Mouse (Mus musculus): ENCODE data around the gene Pfdn4. TPM values are rescaled to one million over a fixed set of nuclear protein-coding genes. Genes with fewer than 3 reads are reported as not detected.
"Not testable (repeated sequence)": the region's sequence is repeated elsewhere in the genome, so short reads cannot be mapped to it uniquely, and the experiment has no call there.

Pfdn4 gene
- total RNA-seq (2021) = 10 to 100 TPM; 32.1 TPM

- no peak for DNase-seq (ENCODE audit: extremely low spot score in 1 of 2, low spot score in 1 of 2)
Observed at GRCm38 (mm10) chr2:170496154-170496930, at the start of gene Pfdn4. Gene Pfdn4, plus strand, starts transcription at chr2:170496428.

DNA sequence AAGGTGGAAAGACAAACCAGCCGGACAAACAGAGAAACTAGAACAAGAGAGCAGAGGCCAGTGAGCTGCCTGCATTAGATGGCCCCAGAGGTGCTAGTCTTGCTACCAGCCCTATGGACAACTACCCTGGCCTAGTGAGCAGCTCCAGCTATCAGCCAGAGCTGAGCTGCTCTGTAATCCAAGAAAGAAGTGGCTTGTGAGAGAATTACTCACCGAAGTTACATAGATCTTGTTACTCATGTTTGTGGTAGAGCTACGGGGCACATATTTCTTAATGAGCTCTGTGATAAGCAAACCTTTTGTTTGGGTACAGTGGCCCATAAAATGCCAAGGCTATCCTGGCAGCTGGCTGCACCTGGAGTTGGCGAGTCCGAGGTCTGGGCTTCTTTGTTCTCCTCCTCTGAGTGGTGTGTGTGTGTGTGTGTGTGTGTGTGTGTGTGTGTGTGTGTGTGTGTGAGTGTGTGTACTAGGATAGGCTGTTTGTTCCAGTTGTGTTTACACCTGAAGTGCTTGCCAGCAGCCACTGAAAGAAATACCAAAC lies 49.3 kb upstream of the Pfdn4 start:
- no peak for DNase-seq (ENCODE audit: extremely low spot score in 1 of 2, low spot score in 1 of 2)

- no peak for DNase-seq (ENCODE audit: extremely low spot score in 1 of 2, low spot score in 1 of 2)
Observed at GRCm38 (mm10) chr2:170447651-170448050, 48.6 kb upstream of the Pfdn4 start.

DNA sequence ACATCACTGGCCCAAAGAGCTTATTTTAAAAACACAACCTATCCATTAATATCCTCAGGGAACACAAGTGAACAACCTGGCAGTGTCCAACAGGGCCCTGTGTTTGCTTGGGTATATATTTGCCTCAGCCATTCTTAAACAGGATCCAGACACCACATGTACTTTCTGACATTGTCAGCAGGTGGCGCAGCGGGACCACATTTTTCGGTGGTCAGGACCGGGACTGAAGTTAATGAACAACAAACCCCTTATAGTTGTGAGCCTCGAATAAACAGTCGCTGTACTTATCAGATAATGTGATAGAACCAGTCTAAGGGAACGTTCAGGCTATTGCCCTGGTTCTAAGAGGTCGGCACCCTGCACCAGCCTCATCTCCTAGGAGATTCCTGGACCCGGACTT lies 45.3 kb upstream of the Pfdn4 start:
- DNase-seq (ENCODE audit: extremely low spot score in 1 of 2, low spot score in 1 of 2) = peak; percentile 69 to 79

DNA sequence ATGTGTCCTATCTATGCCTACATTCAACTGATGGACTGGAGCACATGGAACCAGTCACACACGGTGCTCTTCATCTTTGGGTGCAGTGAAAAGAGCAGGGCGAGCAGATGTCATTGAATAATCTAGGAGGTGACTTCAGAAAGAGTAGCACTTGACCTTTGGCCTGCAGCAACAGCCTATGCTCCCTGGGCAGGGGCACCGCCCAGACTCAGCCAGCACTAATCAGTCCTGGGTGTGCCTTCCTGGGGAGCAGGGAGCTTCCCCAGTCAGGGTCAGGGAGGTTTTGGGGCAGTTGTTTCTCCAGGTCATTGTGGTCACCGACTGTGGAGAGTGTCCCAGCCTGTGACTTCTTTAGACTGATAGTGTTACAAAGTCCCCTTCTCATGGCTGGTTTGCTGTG lies 42.4 kb upstream of the Pfdn4 start:
- not testable (repeated sequence) for DNase-seq (ENCODE audit: extremely low spot score in 1 of 2, low spot score in 1 of 2)

DNA sequence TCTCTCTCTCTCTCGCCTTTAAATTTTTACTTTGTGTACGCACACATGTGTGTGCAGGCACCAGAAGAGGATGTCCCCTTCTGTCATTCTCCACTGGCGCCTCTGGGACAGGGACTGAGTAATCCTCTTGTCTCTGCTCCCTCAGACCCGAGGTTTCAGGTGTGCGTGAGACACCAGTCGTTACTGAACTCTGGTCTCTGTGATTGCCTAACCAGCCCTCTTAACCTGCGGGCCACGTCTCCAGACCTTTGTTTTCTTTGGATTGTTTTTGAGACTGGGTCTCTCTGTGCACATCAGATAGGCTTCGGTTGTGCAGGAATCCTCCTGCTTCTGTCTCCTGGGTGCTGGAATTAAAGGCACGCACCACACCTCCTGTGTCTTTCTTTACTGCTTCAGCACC lies 37.0 kb upstream of the Pfdn4 start:
- no peak for DNase-seq (ENCODE audit: extremely low spot score in 1 of 2, low spot score in 1 of 2)

DNA sequence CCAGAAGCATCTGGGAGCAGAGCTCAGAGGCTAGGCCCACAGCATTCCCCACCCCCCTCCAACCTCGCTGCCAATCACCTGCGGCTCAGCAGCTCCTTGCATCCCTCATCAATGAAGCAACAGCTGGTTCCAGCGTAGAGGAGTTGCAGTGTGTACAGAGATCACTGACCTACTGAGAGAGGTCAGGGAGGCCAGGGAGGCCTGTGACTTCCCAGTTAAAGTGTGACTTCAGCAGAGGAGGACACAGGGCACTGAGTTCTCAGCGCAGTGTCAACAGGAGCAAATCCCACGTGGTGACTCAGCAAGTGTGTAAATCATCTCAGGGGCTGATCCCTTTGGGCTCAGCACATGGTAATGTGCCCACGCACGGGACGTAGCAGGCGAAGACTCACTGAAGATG lies 36.4 kb upstream of the Pfdn4 start:
- no peak for DNase-seq (ENCODE audit: extremely low spot score in 1 of 2, low spot score in 1 of 2)

DNA sequence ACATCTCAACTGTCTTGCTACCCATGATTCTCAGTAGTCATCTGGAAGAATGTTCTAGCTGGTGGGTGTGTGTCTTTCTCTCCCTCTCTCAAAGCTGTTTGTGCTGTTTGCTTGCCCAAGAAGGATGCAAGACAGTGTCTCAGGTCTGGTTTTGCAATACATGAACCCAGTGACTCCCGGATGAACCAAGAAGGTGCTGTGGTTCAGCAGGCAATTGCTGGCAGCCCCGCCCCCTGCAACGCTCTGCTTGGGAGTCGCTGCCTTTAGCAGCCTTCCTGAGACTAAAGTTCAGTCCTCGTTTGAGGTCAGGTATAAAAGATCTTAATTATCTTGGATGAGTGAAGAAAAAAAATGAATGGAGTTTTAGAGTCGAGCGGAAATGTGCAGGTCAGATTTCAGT lies 34.6 kb upstream of the Pfdn4 start:
- no peak for DNase-seq (ENCODE audit: extremely low spot score in 1 of 2, low spot score in 1 of 2)

DNA sequence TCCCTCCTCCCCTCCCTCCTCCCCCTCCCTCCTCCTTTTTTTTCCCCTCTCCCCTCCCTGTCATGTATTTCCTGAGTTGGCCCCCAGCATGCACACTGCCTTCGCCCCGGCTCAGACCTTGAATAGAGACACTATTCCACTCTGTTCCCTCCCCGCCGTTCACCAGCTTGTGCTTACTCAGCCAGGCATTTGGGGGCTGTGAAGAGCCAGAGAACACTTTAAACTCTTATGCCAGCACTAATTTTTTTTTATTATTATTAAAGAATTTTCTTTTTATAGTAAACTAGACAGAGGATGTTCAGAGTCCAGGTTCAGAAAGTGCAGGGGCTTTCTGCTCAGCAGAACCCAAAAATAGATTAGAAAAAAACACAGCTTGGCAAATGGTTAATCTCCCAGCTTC lies 31.4 kb upstream of the Pfdn4 start:
- no peak for DNase-seq (ENCODE audit: extremely low spot score in 1 of 2, low spot score in 1 of 2)

DNA sequence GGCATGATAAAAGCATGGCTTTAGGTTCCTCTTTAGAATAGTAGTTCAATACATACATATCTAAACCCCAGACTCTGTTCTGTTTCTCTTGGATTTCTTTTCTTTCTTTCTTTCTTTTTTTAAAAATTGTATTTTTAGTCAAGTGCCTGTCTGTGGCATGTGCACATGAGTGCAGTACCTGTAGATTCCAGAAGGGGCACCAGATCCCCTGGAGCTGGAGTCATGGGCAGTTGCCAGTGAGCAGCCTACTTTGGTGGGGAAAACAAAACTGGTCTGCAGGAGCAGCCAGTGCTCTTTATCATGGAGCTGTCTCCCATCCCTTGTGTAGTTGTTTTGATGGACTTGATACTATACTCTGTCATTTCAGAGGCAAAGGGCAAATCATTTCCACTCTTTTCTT lies 28.2 kb upstream of the Pfdn4 start:
- peak in 1 of 2 experiments; percentile 16 for DNase-seq (ENCODE audit: extremely low spot score in 1 of 2, low spot score in 1 of 2)

GRCm38 (mm10) chr2:170469616-170470308 lies 26.5 kb upstream of the Pfdn4 start:
- DNase-seq (ENCODE audit: extremely low spot score in 1 of 2, low spot score in 1 of 2) = peak; percentile 17 to 43

- no peak for DNase-seq (ENCODE audit: extremely low spot score in 1 of 2, low spot score in 1 of 2)
Observed at GRCm38 (mm10) chr2:170470591-170470990, 25.6 kb upstream of the Pfdn4 start.

DNA sequence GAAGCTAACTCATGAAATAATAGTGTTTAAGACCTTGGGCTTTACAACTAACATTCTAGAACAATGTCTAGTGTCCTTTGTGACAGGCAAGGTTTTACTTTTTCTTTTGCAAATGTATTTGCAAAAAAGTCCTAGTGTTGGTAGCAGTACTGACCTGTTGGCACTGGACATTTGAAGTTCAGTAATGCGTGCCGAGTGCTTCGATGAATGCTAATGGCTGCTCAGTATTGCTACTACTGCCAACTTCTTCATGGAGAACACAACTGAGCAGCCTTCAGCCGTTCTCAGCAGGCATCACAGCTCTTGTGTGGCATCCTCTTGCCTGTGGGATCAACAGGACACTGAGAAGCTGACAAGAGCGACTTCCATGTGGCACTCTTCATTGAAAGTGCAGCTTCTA lies 22.1 kb upstream of the Pfdn4 start:
- no peak for DNase-seq (ENCODE audit: extremely low spot score in 1 of 2, low spot score in 1 of 2)

DNA sequence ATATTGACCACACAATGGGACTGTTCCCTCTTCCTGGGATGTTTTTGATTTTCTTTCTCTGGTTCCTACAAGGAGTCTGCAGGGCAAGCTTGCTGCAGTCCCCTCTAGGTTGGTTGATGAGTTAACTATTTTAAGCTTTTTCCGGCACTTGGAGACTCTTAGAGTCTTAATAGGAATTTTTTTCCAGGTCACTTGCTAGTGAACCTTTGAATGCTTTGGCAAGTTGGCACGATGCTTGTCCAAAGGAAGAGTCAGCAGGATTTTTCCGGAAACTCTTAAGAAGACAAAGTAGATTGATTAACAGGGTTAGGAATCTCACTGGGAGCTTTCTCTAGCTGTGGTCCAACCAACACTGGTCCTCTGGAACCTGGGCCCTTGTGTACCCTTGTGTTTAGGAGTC lies 21.1 kb upstream of the Pfdn4 start:
- no peak for DNase-seq (ENCODE audit: extremely low spot score in 1 of 2, low spot score in 1 of 2)

DNA sequence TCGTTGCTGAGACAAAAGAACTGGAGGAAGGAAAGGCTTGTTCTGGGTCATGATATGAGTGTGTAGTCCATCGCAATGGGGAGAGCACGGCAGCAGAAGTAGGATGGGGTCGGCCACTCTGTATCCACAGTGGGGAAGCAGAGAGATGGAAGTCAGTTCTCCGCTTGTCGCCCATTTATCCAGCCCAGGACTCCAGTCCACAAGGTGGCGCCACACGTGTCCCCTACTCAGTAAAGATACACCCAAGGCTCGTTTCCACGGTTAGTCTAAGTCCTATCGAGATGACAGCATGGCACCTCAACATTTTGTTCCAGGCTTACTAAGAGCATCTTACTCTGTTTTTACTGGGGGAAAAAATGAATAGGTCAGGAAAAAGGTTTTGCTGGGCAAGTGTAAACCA lies 20.0 kb upstream of the Pfdn4 start:
- no peak for DNase-seq (ENCODE audit: extremely low spot score in 1 of 2, low spot score in 1 of 2)

DNA sequence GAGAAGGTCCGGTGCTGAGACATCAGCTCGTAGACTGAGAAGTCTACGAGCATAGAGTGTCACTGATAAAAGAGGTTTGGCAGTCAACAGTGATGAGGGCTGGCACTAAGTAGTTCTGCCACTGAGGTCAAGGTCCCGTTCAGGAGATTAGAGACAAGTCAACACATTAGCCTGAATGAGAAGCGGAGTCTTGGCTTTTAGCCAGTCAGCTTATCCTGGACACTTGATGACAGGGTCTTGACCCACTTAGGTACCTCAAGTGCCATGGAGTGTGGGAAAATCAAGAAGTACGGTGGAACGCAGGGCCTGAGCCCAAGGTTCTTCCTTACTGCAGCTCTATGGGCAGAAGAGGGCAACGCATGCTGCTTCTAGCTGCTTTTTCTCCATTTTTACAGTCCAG lies 19.6 kb upstream of the Pfdn4 start:
- DNase-seq (ENCODE audit: extremely low spot score in 1 of 2, low spot score in 1 of 2) = no peak

- no peak for DNase-seq (ENCODE audit: extremely low spot score in 1 of 2, low spot score in 1 of 2)
Observed at GRCm38 (mm10) chr2:170482019-170482540, 14.1 kb upstream of the Pfdn4 start.

DNA sequence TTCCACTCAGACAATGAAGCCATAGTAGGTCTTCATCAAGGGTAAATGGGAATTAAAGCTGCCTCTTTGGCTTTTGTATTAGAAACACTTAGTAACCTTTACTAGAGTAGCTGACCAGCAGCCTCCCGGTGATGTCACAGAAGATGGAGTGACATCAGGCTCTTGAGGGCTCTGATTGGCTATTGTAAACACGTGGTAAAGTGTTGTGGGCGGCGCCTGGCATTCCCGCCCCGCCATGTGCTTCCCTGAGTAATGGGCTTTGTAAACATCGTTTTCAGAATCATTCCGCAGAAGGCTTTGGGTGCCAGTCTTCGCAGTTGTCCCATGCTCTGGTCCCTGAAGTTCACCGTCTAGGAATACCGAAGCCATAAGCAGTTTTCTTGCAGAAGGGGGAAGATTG lies 12.3 kb upstream of the Pfdn4 start:
- DNase-seq (ENCODE audit: extremely low spot score in 1 of 2, low spot score in 1 of 2) = no peak

DNA sequence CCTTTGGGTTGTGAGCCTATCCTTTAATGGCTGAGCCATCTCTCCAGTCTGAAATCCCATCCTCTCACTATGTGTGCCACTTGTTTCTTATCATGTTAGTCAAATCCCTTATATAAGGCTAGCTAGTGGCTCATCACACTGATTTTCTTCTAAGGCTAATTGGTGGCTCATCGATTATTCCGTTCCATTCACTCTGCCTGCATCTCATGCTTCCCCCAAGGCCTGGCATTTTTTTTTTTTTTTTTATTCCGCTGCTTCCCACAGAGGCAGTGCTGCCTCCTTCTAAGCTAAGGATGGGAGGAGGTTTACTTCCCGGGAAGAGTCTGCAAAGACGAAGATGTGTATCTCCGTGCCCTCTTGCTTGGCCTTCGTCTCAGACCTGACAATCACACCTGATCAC lies 9.0 kb upstream of the Pfdn4 start:
- no peak for DNase-seq (ENCODE audit: extremely low spot score in 1 of 2, low spot score in 1 of 2)

DNA sequence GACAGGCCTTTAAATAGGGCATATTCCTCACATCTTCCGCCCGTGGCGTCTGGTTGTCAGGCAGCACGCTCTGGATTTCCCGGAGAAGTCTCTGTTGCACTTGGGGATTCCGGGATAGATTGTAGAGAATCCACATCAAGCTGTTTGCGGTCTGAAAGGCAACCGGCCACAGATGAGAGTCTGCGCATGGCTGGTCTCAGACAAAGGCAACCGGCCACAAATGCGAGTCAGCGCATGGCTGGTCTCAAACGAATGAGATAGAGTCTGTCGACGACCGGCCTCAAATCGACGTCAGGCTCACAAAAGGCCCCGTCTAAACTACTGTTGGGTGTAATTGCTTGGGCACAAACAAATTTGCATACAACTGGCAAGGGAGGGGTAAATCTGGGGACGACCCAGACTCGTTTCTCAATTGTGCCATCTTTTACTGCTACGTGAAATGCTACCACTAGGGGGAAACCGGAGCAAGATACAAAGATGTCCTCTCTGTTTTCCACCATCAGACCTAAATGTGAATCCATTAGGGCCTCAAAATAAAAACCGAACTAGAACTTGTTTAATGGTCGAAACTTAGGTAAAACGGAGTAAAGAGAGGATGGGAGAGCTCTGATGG lies 8.2 kb upstream of the Pfdn4 start:
- DNase-seq (ENCODE audit: extremely low spot score in 1 of 2, low spot score in 1 of 2) = no peak
